Mouse (Mus musculus) thymus, postnatal 0 days (tissue): ENCODE data around the gene Adamts12. TPM values are rescaled to one million over a fixed set of nuclear protein-coding genes. Genes with fewer than 3 reads are reported as not detected.

Experiments used
- DNase-seq: peaks from one replicate; pipeline ENCODE4 v3.0.0-alpha.2; 2015; ENCODE audit warnings: low spot score
- polyA plus RNA-seq: library from polyadenylated mRNA; unstranded; fragments of >200 nt; fragmentation: Nextera tagmentation; extraction: Ambion mirVana; gene quantifications from 2 replicates; pipeline ENCODE4 v1.2.1, GENCODE M21; 2015

Gene Adamts12
- polyA plus RNA-seq, 1 experiment from 2014 or later = 0.48 TPM

- no peak for DNase-seq
Measured at GRCm38 (mm10) chr15:11075726-11076361, 11.3 kb downstream of the Adamts12 start.

DNA sequence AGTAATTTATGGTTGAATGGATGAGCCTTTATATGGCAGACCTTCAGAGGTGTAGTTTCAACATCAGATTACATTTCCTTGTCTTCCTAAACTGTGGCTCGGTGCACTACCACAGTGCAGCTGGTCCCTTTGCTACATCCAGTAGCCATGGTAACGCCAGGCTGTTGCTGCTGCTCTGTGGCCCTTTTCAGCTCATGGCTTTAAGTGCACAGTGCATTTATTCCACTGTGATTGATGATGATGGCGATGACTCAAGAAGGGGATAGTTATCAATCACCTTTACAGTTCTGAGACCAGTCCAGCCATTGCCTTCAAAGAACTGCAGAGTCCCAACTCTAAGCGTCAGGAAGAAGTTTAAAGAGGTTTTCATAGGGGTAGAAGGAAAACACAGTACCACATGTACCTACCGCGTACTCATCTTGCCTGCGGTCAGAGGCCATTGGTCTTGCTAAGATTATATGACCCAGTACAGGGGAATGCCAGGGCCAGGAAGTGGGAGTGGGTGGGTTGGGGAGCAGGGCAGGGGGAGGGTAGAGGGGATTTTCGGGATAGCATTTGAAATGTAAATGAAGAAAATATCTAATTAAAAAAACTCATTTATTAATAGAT is 18.5 kb downstream of the Adamts12 start:
- DNase-seq = no peak

- DNase-seq = no peak
Measured at GRCm38 (mm10) chr15:11083678-11084077, 19.1 kb downstream of the Adamts12 start.

DNA sequence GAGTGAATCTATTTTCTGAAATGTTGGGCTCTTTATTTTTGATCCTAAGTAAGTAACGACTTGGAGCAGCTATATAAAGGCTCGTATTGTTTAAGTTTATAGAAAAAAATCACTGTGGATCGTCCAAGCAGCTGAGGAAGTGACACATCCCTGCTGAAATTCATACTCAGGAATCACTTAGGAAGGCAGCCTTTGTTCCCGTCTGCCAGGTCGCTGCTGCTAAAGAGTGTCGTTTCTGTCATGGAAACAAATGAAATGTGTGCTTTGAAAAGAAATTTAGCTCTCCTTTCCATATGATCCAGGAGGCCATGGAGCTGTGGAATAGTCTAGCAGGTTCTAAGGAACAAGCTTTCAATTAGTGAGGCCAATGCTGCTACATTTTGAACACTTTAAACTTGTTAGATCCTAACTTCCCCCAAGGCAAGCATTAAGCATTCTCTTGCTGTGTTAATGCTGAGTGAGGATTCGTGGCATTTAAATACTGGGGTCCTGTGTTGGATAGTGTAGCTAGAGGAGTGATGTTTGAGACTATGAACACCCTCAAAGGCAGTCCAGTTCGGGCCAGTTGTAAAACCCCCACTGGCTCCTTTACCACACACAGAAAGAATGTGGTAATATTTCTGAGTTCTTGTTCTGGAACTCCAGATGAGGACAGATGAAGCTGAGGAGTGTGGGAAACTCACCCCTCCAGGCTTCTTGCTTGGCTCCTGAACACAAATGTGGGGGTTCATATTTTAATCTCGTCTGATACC is 19.8 kb downstream of the Adamts12 start:
- DNase-seq = no peak

DNA sequence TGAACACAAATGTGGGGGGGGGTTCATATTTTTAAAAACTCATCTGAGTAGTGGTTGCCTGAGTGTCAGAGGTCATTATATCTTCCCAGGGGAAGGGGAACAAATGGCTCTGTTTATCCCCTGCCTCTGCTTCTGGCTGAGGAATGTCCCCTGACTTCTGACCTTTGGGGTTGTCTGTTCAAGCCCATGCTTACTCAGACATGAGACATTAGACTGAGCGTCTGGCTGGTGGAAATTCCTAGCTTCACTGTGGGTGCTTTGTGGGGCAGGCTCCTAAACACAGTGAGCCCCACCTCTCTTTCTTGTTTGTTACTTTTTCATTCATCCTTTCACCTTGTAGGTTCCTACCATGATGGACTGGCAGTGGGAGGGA is 20.4 kb downstream of the Adamts12 start:
- no peak for DNase-seq

DNA sequence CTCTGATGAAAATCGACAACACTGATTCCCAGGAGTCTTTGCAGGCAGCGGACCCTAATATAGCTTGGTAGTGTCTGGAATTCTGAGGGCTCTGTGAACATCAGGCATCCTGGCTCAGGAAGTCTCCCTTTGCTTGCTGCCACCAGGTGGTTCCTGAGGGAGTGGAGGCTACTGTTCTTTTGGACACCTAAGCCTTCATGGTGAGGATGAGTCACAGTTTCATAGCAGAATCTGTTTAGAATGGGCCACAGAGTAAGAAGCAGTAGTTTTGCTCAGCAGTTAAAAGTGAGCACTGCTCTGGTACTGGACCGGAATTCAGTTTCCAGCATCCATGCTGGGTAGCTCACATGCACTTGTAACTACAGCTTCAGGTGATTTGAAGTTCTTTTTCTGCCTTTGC is 24.9 kb downstream of the Adamts12 start:
- no peak for DNase-seq

DNA sequence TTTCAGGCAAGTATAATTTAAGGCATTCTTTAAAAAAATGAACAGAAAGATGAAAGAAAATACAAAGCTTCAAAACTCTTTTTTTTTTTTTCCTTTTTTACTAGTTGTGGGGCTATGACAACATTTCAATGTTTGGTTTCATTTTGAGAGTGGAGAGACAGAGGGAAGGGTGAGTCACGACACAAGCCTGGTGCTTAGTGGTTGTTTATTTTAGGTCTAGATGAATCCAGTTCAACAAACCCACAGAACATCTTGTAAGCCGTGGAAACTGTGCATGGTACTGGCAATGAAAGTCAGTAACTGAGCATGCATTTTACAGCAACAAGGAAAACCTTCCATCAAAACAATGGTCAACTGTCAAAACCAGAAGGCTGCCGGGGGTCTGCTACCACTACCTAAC is 31.0 kb downstream of the Adamts12 start:
- DNase-seq = no peak

- no peak for DNase-seq
Measured at GRCm38 (mm10) chr15:11097967-11098702, 33.5 kb downstream of the Adamts12 start.

DNA sequence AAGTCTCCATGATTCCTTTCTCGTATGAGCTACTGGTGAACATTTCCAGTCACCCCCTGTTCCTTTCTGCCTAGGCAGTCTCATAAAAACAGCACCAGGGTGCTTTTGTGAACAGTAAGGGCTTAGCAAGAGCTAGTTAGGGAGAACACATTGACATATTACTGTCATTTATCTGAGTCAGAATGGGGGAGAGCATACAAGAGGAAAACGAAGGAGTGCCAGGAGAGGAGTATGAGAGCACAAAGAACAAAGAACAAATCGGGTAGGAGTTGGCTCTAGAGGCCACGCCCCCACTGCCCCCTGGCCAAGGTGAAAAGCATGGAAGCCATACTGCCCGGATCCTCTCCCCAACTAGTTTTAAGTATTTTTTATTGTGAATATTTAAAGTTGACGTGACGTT is 34.4 kb downstream of the Adamts12 start:
- DNase-seq = no peak

- DNase-seq = no peak
Measured at GRCm38 (mm10) chr15:11100917-11101316, 36.3 kb downstream of the Adamts12 start.

- no peak for DNase-seq
Measured at GRCm38 (mm10) chr15:11105101-11105500, 40.5 kb downstream of the Adamts12 start.

DNA sequence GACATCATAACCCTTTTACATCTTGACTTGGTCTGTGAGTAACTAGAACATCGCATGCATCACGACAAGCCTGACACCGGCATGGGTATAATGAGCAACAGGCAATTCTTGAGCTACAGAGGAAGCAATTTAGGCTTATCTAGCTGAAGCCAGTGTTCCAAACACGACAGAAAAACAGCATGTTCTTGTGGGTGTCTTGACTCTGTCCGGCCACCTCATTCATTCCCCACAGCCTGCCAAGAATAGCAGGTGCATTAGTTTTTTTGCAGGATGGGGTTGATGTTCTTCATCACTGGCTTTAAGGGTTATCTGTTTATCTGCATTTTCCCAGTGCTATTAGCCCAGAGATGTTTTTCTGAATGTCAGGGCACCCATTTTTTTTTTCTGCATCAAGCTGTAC is 42.8 kb downstream of the Adamts12 start:
- DNase-seq = no peak

GRCm38 (mm10) chr15:11114631-11115197 is 50.1 kb downstream of the Adamts12 start:
- DNase-seq = no peak

DNA sequence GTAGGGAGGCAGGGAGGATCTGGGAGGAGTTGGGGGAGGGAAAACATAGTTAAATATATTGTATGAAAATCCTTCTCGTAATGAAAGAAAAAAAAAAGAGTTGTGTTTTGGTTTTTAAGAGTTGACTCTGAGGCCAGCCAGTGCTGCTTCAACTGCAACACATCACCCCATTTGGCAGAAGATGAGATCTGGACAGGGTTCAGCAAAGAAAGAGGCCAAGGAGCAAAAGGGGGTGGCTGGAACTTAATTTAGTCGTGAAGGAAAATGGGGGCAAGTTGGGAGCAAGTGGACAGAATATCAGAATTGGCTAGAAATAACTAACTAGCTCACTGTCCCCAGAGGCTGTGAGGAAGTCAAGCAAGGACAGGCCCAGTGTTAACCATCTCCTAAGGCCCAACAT is 51.7 kb downstream of the Adamts12 start:
- DNase-seq = no peak

- DNase-seq = no peak
Measured at GRCm38 (mm10) chr15:11116853-11117252, 52.3 kb downstream of the Adamts12 start.

- DNase-seq = no peak
Measured at GRCm38 (mm10) chr15:11118371-11118770, 53.8 kb downstream of the Adamts12 start.

DNA sequence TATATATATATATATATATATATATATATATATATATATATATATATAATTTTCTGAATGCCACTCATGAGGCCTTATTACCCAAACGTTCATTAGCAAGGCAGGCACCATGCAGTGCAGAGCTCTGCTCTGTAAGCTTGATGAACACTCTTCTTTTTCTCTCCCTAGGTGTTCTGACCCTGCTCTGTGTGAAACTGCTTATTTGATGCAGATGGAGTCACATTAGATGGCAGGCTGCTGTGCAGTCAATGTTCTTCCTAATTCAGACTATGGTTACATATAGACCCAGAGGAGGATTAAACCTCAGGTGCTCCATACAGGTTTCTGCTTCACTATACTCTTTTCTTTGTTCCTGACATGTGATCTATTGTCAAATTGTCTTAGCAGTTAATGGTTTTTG is 57.1 kb downstream of the Adamts12 start:
- DNase-seq = no peak

- DNase-seq = no peak
Measured at GRCm38 (mm10) chr15:11125361-11125760, 60.8 kb downstream of the Adamts12 start.

GRCm38 (mm10) chr15:11128457-11128856 is 63.9 kb downstream of the Adamts12 start:
- no peak for DNase-seq

GRCm38 (mm10) chr15:11132586-11133558 is 68.3 kb downstream of the Adamts12 start:
- no peak for DNase-seq
